Mouse (Mus musculus) kidney, adult 2 months (tissue): ENCODE data around the gene Dohh.

Experiments used
- CTCF ChIP-seq: fragments of 200-500 bp; conservative IDR thresholded peaks from 2 replicates; pipeline ENCODE4 v1.5.1; 2011; ENCODE audit warnings: low read depth, mild to moderate bottlenecking, control low read depth, low read length, moderate library complexity, mixed read lengths; ENCODE audit not compliant: insufficient read depth, insufficient read length
- POLR2A ChIP-seq: fragments of 200-500 bp; IDR thresholded peaks from one replicate; pipeline ENCODE4 v1.6.1; 2011; ENCODE audit warnings: low read depth, low read length, control low read depth

DNA sequence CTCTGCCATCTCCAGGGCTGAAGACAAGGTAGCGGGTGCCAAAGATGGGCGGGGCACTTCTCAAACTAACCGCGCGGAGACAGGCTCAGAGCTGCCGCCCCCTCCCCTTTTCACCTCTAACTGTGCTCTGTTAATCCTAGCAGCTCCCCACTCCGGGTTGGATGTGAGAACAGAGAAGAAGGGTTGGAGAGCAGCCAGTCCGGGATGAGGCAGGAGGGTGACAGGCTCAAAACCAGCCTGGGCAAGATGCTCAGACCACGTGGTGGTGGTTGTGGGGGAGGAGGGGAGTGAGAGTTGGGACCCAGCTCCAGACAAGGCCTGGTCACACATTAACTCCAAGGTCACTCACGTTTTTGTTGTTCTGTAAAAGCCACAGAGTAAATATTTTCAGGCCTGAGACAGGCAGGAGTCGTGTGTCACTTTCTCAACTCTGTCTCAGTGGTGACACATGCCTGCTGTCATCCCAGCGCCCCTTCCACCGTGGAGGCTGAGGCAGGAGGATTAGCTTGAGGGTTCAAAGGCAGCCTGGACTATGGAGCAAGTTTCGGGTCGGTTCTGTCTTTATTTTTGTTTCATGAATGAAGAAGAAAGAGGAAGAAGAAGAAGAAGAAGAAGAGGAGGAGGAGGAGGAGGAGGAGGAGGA is 47.4 kb downstream of the Dohh start:
- no peak for TF ChIP-seq CTCF
- no peak for TF ChIP-seq POLR2A
